Mouse (Mus musculus) spleen, postnatal 10 days (tissue): Measurements from ENCODE around the gene Kctd10.

ENCODE experiments used
- DNase-seq, 2 experiments: peaks; one replicate each; pipeline ENCODE4 v3.0.0; 2021 to 2022; ENCODE audit warnings: low spot score in 2 of 2

Kctd10 gene

DNA sequence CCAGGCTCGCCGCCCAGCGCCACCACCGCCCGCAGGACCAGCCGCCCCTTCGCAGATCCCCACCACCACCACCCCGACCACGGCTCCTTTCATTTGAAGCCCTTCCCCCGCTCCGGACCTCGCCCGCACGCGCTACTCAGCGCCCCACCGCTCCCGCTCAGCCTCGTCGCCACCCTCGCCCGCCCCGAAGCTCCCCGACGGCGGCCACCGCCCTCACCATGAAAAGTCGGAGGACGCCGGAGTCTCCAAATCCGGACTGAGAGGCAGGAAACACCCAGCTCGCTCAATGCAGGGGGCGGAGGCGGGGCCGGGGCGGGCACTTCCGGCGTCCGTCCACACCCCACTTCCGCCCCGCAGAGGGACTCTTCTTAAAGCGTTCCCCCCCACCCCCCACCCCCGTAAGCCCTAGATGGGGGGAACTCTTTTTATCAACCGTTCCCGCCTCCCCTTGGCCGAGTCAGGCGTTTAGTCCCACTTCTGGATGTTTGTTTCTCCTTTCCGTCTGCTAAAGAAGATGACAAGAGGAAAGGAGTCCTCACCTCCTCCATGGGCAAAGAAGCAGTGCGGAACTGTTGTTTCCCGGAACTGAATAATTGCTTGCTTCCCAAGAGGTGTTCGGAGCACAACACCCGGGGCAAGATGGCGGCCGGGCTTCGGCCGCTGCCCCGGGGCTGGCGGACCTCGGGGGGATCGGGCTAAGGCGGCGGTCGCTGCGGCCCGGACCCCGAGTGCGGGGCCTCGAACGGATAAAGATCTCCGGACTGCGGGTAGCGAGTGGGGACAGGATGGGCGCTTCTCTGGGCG lies at the start of gene Kctd10, which contains the start of gene Ube3b:
Gene Kctd10, minus strand, starts transcription at position 300 of the 804 bp plus-strand sequence.
Gene Ube3b, plus strand, starts transcription at position 399 of the 804 bp plus-strand sequence.
- DNase-seq, result peak; percentile 81 to 88

DNA sequence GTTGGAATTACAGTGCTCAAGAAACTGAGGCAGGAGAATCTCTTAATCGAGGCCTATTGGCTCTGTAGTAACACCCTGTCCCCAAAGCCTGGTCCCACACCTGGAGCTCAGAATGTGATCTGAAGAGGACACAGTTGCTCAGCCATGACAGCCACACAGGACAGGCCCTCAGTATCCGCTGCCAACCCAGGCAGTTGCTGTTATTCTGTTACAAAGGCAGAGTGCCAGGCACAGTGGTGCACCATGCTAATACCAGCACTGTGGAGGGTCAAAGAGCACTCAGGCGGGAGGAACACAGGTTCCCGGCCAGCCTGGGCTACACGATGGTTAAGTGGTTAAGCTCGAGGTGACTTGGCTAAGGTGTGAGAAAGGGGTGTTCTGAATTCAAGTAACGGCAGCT lies 49.5 kb upstream of the Kctd10 start:
- DNase-seq, result no peak

DNA sequence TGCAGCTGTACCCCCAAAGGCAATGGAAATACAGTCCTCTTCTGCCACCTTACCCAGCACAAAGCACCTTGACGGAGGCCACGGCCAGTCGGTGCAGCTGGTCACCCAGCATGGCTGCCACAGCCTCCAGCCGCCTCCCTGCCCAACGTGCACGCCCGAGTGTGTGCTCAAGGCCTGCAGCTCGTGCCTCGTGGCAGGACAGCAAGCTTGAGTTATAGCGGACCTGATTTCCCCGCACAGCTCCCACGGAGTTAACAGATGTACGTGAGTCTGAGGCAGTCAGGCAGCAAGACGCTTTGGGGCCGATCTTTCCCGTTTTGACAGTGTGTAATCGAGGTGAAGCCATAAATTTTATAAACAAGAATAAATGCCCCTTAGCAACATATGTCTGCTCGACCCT lies 48.3 kb upstream of the Kctd10 start:
- no peak for DNase-seq

DNA sequence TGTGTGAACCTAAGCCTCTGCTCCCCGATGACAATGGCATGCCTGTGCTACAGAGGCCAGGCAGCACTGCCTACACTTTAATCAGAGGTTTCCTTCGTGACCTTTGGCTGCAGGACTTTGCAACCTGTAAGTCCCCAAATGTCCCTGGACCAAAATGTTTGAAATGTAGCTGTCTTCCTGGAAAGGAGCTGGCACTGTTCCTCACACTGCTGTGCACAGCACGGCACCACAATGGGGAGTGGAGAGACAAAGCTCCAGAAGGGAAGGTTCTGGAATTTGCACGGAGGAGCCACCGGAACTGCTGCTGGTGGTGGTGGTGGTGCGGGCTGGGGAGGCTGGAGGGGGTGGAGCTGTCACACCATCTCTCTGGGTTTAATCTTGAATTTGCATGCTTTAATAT lies 46.4 kb upstream of the Kctd10 start:
- DNase-seq, result no peak

DNA sequence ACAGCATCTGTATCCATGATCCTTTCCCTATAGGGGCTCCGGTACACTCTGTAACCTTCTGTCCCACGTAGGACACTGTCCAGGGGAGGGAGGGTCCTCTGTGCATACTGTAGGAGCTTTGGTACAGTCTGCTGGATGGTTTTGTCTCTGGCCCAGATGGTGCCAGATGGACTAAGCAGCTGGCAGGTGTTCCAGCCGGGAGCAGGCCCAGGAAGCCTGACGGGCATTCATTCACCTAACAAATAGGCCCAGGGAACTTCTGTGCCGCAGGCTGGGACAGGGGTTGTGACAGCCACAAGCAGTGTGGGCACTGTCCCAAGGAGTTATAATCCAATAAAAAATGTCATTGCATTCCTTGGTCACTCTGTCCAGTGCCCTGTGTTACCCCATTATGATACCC lies 43.7 kb upstream of the Kctd10 start:
- no peak for DNase-seq

DNA sequence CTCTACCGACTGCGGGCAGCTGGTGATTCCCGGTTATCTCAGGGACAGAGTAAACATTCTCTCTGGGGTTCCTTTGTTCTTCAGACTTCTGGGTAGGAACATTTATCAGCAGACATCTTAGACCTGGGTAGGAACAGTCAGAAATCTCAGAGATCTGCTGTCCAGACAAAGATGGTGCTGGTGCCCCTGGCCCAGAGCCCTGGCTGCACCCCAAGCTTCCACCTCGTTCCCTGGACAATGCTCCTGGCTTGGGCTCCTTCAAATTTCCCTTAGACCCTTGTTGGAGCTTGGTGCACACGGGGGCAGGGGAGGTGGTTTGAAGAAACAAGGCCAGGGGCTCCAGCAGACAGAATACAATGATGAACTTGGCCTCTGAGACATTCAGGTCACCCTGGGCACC lies 42.3 kb upstream of the Kctd10 start:
- DNase-seq, result no peak

DNA sequence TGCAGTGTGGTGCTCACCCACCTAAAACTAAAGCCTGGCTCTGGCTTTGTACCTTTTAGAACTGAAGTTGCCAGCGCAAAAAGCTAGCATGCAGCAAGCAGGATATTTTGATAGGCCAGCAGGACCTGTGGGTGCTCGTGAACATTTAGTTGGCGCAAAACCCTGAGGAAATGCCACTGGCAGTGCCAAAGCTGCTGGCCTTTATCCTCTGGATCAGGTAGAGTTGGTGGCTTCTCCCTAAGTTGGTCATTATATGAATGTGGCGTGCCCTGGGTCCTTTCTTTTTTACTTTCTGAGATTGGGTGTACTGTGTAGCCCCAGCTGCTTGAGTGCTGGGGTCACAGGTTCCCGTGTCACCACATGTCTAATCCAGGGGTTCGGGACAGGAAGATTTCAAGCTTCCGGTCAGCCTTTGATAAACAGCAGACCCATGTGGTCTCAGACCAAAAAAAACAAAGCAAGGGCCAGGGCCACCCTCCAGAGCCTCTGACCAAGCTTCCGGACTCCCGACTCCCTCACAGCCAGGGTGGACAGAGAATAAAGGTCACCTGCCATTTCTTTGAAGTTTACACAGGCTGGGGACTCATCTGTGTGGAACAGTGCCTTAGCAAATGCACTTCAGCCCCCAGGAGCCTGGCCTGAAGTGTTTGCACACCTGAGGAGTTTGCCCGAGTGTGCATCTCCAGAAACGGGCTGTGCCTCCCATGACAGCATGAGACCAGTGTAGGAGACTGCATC lies 41.4 kb upstream of the Kctd10 start:
- no peak for DNase-seq

DNA sequence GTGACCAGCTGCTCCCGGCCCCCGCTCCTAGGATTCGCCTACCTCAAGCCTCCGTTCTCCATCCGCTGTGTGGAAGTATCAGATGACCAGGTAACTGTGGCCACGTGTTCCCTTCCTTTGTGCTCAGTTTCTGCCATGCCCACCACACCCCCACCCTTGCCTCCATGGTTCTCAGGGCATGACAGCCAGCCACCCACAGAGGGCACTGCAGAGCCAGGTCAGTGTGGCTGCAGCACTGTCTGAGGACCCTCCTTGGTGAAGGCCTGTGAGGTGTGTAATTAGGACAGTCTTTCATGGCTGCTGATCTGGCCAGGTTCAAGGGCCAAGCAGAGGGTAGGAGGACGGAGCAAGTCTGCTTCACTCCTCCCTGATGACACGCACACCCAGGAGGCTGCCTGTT lies 38.2 kb upstream of the Kctd10 start:
- no peak for DNase-seq

DNA sequence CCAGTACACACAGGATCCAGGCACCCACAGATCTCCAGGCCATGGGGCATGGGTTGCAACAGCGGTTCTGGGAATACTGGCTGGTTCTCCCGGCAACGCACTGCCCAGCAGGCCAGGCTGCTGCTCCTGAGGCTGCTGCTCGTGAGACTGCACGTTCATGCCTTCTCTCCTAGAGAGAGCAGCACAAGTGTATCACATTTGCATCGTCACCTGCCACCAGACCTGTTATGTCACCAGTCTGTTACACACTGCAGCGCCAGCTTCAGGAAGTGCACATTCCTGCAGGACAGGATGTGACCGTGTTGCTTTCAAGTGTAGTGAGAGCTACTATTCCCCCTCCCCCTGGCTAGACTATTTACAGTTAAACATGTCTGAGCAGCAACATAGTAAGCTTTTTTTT lies 36.5 kb upstream of the Kctd10 start:
- no peak for DNase-seq

DNA sequence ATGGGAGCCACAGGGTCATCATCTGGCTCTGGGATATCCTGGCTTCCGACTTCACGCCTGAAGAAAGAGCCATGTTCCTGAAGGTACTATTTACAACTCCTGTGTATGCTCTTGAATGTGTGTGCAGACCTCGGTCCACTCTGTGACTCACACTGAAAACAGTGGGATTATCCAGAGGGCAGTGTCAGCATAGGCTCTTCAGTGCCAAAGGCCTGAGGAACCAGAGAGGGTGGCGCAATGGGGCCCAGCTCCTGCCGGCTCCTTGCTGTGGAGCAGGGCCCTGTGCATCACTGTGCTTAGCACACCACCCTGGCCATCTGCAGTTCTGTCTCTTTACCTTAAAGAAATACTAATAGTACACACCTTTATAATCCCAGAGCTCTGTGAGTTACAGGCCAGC lies 35.3 kb upstream of the Kctd10 start:
- DNase-seq, result no peak

DNA sequence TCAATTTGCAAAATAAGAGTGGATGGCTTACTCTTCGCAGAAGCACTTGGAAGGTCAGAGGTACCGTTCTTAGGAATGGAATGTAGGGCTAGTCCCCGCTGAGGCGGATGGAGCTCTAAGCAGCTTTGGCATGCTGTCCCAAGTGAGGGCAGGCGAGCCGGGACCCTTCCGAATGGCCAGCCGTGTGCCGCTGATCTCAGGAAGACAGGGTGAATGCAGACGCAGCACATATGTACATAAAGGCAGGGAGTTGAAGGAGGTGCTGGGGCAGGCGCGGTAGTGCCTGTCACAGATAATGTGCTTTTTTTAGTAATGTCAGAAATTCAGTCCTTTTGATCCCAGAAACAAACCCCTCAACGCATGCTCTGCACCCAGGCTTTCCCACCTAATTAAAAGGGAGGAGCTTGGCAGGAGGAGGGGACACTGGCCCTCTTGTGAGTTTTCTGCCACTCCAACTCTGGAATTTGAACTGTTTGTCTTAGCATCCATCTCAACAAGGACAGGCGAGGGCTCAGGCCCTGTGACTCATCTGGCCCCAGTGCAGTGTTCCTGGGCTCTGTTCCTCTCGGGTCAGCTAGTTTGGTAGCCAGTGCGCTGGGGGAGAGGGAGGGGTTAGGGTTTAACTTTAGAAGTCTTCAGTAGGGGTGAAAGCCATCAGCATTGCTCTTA lies 32.9 kb upstream of the Kctd10 start:
- no peak for DNase-seq

DNA sequence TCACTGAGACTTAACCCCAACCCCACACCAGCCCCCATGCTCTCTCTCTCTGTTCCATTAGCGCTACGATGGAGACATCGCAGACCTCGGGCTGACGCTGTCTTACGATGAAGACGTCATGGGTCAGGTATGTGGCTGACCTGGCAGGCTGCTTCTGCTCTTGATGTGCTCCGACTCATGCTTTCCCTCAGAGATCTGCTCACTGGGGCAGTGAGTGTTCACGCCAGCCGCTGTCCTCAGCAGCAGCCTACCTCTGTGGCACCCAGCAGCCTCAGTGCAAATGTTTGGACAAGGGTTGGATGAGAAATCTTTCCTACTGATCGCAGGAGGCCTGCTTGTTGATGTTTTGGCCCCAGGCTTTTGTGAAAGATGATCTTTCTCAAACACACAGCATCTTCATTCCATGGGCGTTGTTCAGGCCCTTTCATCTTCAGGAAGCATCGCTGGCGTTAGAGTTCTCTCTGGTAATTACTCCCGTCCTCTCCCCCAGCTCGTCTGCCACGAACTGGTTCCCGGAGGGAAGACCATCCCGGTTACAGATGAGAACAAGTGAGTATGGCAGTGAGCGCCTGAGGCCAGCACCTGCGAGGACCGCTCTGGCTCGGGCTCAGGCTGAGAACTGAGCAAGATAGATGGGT lies 32.2 kb upstream of the Kctd10 start:
- DNase-seq, result no peak

DNA sequence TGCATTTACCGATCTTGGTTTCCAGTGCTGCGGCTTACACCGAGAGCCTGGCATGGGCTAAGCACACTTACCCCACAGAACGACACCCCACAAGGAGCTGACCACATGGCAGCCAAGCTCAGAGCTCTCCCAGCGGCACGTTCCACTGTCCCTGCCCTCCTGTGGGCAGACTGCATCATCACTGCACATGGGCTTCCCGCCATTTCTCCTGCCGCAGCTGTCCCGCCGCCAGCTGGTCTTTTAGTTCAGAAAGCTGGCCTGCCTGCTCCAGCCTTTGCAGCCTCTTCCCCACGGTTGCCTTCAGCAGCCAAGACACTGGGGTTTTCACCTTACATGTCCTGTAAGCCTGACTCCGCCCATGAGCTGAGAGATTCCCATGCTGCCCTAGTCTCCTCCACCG lies 30.1 kb upstream of the Kctd10 start:
- no peak for DNase-seq

DNA sequence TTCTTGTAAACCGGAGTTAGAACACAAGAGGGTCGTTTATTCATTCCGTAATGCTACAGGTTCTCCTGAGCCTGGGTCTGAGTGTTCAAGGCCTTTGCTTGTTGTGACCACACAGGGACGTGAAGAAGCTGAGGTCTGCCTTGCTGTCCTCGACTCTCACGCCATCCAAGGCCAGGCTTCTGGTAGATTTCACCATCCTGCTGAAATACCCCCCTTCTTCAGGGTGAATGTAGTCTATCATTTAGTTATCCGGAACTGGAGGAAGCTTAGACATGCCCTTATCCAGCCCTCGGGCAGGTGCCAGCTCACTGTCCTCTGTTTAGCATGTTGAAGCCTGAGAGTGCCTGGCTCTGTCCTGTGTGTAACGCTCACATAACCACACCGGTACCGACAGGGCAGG lies 28.5 kb upstream of the Kctd10 start:
- DNase-seq, result no peak

DNA sequence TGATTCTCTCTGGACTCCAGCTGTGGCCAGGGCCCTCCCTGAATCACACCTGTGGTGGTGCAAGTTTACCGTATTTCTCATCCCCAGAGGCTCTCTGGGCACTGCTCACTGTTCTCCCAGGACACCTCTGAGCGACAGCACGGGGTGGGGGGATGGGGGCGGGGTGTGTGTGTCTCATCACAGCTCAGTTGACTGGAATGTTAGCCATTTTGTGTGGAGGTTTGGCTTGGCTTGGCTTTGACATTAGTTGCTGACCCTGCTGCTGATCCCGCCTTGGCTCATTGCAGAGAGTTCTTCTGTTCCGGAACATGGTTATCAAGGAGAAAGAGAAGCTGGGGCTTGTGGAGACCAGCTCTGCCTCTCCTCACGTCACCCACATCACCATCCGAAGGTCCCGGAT lies 27.5 kb upstream of the Kctd10 start:
- no peak for DNase-seq

DNA sequence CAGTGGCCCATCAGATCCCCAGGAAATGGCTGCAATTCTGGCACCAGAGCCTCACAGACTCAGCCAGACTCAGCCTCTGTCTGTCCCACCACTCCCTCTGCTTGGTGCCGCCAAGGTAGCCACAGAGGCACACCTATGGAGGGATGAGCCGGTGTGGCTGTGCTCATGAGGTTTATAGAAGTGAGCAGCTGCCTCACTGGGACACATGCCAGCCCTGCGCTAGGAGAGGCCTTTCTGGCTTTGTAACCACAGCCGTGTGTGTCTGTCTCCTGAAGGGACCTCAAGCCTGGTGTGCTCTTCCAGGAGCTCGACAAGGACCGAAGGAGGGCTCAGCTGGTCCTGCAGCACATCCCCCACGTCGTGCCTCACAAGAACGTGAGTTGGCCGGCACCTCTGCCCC lies 27.0 kb upstream of the Kctd10 start:
- DNase-seq, result no peak

DNA sequence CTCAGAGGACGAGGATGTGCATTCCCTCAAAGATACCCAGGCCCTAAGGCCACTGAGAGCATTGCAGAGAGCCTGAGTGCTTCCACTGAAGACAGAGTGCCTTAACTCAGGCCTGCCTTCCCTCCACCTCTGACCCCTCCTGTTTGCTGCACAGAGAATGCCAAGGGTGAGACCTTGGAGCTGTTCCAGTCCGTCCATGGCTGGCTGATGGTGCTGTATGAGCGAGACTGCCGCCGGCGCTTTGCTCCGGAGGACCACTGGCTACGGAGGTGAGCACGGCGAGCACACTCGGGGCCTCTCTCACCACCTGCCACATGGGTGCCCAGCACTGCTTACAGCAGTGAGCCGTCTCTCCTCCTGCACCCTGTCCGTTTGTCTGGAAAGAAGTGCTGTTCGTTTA lies 26.3 kb upstream of the Kctd10 start:
- DNase-seq, result no peak

DNA sequence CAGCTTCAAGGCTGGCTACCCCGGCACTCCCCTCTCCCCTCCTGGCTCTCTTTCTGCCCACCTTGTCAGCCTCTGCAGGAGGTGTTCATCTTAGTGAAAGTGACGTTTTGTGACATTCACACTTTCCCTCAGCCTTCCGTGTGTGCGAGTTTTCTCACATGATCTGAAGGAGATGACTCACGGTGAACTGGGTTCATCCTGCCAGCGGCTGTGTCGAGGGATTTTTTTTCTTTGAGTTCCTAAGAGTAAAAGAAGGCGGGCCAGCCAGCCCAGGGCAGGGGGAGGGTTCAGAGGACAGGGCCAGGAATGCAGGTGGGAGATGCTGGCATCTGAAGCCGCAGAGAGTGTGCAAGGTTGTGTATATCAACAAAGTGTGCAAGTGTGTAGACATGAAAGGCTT lies 12.9 kb upstream of the Kctd10 start:
- DNase-seq, result no peak

DNA sequence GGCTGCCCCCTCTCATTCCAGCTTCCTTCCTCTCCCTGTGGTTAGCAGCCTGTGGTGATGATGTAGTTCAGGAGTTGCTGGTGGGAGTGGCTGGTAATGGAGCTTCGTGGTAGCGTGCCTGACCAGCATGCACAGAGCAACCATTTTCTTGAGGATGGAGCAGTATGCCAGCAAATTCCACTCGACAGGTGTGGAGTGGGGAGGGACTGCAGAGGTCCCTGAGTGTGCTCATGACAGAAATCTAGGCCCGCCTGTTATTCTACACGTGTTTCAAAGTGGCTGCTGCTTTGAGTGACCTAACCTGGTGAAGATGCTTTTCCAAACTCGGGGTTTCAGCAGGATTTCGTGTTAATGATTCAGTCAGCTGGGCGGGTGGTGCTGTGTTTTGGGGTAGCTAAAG lies 4.1 kb upstream of the Kctd10 start:
- no peak for DNase-seq

DNA sequence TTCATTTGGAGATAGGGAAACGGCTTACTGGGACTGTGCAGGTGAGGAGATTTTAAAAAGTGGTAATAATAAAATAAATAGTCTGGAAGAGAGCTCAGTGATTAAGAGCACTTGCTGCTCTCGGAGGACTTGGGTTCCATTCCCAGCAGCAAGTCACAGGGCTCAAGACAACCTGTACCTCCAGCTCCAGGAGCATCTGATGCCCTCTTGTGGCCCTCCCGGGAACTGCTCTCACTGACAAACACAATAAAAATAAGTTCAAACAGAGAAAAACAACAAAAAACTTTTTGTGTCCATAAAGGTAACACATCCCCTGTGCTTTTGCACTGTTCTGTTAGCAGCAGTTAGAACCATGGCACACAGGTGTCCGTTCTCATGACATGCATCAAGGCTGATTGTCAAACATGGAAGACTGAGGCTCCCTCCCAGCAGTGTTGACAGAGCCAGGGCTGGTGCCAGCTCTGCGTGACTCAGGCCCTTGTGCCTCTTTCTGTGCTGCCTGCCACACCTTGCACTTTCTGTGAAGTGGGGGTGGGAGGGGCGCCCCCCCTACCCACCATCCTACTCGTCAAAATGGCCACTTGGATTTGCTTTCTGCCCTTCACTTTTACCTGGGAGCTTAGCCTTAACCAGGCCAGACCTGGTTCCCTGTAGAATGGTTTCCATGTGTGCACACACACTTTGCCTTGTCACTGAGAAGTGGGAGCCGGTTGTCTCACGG lies 3.0 kb upstream of the Kctd10 start:
- peak; percentile 53 to 81 for DNase-seq

DNA sequence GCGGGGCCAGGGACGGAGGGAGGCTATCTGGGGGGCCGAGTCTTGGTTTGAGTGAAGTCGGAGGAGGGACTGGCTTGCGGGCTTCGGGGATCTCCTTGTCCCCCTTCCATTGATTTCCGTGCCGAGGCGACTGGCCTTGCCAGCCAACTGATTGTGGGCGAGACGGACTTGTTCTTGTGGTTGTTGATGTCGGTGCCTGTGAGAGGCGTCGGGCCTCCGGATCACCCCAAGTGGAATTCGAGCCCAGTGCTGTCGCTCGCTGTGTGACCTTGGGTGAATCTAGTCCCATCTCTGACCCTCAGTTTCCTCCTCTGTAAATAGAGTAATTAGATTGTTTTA lies 674 bp upstream of the Kctd10 start:
- no peak for DNase-seq

DNA sequence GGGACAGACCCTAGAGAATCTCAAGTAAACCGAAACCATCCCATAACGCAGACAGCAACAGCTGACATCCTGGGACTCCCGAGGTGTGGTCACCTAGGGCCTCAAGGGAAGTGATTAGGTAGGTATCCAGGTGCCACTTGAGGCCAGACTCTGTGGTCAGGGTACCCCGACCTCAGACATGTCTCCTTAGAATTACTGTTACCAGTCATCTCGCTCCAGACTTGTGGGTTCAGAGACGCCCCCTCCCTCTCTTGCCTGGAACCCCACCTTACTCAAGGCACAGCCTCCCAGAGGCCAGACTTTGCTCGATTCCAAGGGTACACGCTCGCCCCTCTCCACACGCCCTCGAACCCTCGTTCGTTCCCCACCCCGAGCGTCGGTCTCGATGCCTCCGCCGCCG lies 545 bp downstream of the Kctd10 start:
- peak in 1 of 2 experiments; percentile 47 for DNase-seq
